Mouse (Mus musculus): ENCODE results near the gene Zbtb42. TPM values are rescaled to one million over a fixed set of nuclear protein-coding genes. Genes with fewer than 3 reads are reported as not detected.

The Zbtb42 gene
- total RNA-seq, 2 experiments from 2014 or later: 2.2 to 3.1 TPM

DNA sequence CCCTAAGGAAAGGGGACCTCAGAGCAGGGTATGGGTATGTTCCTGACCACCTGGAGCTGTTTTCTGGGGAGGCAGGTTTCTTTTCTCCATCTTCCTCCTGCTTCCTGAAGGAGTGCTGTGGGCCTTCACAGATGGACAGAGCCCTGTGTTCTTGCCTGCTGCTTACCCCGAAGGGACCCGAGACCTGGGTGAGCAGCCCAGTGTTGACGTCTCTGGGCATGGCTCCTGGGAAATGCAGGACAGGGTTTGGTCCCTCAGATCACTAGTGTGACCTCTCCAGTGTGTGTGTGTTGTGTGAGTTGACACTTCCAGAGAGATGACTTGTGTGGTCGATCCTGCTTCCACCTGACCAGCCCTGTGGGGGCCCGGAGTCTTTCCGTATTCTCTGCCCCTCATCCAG is 44.8 kb downstream of the Zbtb42 start:
- DNase-seq (ENCODE audit: low spot score in 2 of 2): no peak

GRCm38 (mm10) chr12:112724077-112724805 is 45.6 kb downstream of the Zbtb42 start:
- DNase-seq (ENCODE audit: low spot score in 2 of 2): peak in 1 of 2 experiments; percentile 70

- no peak for DNase-seq (ENCODE audit: low spot score in 2 of 2)
These were observed 49.2 kb downstream of the Zbtb42 start for GRCm38 (mm10) chr12:112727801-112728200.

DNA sequence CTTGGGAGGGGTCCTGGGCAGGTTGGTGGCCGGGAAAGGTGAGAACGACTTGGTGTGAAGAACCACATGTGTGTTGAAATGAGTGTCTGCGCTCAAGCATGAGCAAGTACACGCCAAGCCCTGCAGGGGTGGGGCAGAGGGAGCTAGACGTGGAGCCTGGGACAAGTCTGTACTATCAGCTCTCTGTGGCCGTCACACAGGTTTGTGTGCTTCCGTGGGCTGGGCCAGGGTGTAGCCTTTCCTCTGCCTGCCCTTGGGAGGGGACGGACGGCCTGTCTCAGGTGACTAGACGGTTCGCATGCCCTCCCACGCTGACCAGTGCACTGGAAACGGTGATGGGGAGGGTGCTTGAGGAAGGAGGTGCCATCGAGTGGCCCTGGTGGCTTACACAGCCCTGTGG is 52.2 kb downstream of the Zbtb42 start:
- no peak for DNase-seq (ENCODE audit: low spot score in 2 of 2)

Small RNA genes within 50 kb of the gene (microRNA-seq; reads per million reads assigned to microRNA genes)
- 1.3 reads per million for gene Mir6939

Other genes starting within 250 kb of the Zbtb42 start
- 1 to 10 TPM; 4.6 to 8.3 TPM for gene A530016L24Rik, start 189.4 kb upstream of the Zbtb42 start, total RNA-seq (2021)
- under 1 TPM; 0.15 to 0.26 TPM for gene Tmem179, start 162.1 kb upstream of the Zbtb42 start, total RNA-seq (2021)
- gene Inf2, start 90.0 kb upstream of the Zbtb42 start, total RNA-seq (2021): 10 to 100 TPM; 21.2 to 24.0 TPM
- 100 to 1,000 TPM; 221 to 269 TPM for gene Adssl1, start 58.8 kb upstream of the Zbtb42 start, total RNA-seq (2021)
- gene Siva1, start 34.1 kb upstream of the Zbtb42 start, total RNA-seq (2021): 10 to 100 TPM; 42.9 to 43.8 TPM
- gene Akt1, start 3.9 kb upstream of the Zbtb42 start, total RNA-seq (2021): 100 to 1,000 TPM; 258 to 259 TPM
- gene Cep170b, start 41.6 kb downstream of the Zbtb42 start, total RNA-seq (2021): 10 to 100 TPM; 10.2 to 11.4 TPM
- 10 to 100 TPM; 12.5 TPM for gene Pld4, start 81.8 kb downstream of the Zbtb42 start, total RNA-seq (2021)
- gene Ahnak2, start 123.8 kb downstream of the Zbtb42 start, total RNA-seq (2021): 10 to 100 TPM; 26.7 to 32.1 TPM
- gene Clba1, start 130.1 kb downstream of the Zbtb42 start, total RNA-seq (2021): 1 to 10 TPM in 1 of 2 experiments, under 1 TPM in 1; 0.96 to 1.4 TPM
- 10 to 100 TPM; 17.1 to 20.6 TPM for gene Cdca4, start 150.6 kb downstream of the Zbtb42 start, total RNA-seq (2021)
- under 1 TPM; 0.10 to 0.18 TPM for gene Gpr132, start 189.4 kb downstream of the Zbtb42 start, total RNA-seq (2021)

Data from gastrocnemius, postnatal 4 days (tissue).